Mouse (Mus musculus) heart, adult 2 months (tissue): ENCODE data around the gene Ankrd11.

ENCODE experiments used
- CTCF ChIP-seq: fragments of 200-600 bp; IDR thresholded peaks from 2 replicates; pipeline ENCODE4 v1.8.1; 2022; ENCODE audit warnings: antibody characterized with exemption, mild to moderate bottlenecking, moderate library complexity
- EP300 ChIP-seq: fragments of 200-500 bp; IDR thresholded peaks from 2 replicates; pipeline ENCODE4 v1.6.1; 2011; ENCODE audit warnings: low read depth, low read length, control low read depth; ENCODE audit not compliant: insufficient read depth

DNA sequence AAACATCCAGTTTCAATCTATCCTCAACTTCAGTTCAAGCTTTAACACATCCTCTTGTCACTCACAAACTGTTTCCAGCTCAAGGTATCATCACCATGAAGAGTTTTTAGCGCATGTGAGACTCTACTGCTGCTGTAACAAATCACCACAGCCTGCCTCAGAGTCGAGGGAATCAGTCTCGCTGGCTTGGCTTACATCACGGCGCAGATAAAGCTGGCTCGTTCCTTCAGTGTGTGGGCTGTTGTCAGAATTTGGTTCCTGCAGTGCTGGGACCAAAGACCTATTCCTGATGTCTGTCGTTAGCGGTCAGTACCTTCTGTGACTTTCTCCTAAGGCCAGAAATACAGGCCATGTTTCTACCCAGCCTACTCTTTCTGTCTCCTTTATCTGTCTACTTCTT, 144.9 kb downstream of the Ankrd11 start:
- TF ChIP-seq EP300 (no peak), CTCF (no peak)
